Mouse (Mus musculus): Measurements from ENCODE around the gene Skap1. TPM values are rescaled to one million over a fixed set of nuclear protein-coding genes. Genes with fewer than 3 reads are reported as not detected.
"Not testable (repeated sequence)": the region's sequence is repeated elsewhere in the genome, so short reads cannot be mapped to it uniquely, and the experiment has no call there.

The Skap1 gene
- polyA plus RNA-seq, 1 experiment from 2014 or later = 1.1 TPM

DNA sequence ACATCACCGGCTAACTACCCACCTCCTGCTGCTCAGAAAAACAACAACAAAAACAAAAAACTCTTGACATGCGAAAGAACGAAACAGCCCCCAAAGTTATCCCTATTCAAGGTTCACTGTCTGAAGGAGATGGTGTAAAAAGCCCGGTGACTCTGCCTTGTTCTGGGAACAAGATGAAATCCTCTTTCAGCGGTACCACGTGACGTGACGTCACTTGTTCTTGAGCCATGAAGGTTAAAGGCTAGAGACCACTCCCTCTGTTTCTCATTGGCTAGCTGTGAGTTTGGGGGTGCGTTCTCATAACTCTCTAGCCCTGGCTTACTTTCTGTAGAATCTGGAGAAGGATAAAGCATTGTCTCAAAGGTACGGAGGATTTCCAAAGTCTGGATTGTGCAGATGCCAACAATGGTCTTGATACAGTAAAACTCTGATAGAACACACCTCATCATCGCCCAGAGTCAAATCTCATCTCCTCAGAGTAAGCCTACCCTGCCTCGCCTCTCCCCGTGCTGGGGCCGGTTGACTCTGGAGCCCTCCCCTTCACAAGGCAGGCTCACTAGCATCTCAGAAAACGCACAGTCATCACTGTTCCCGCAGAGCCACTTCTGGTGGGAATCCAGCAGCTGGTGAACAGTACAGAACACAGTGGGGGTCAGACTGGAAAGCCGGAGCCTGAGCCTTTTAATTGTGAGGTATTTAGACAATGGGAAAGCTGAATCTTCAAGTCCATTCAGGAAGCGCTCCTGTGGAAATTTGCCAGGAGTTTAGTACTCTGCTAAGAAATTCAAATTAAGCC lies 249.0 kb downstream of the Skap1 start:
- Histone ChIP-seq H3K27me3 (replicated peaks) (no peaks in the 10 kb centered on the region), H3K27ac (no peak overlapping the region), H3K9me3 (no peaks in the 10 kb centered on the region), H3K4me1 (no peaks in the 10 kb centered on the region), H3K4me2 (peak overlapping the region; percentile 21; the same call in 1 of the 2 replicates), H3K9ac (no peak overlapping the region), H3K4me3 (replicated peaks) (no peak overlapping the region), H3K36me3 (no peaks in the 10 kb centered on the region)
- WGBS = 58% methylated on average over 18 of the region's 18 CpGs
- ATAC-seq (ENCODE audit: insufficient read depth, low FRiP score, low read depth) = no peak

GRCm38 (mm10) chr11:96714011-96714410 lies 249.6 kb downstream of the Skap1 start:
- Histone ChIP-seq H3K27me3 (replicated peaks) (no peaks in the 10 kb centered on the region), H3K4me1 (no peaks in the 10 kb centered on the region), H3K4me3 (replicated peaks) (no peak overlapping the region), H3K4me2 (no peak overlapping the region), H3K9me3 (no peaks in the 10 kb centered on the region), H3K27ac (no peak overlapping the region), H3K9ac (no peak overlapping the region), H3K36me3 (no peaks in the 10 kb centered on the region)
- ATAC-seq (ENCODE audit: insufficient read depth, low FRiP score, low read depth) = no peak
- 67% methylated on average over 7 of the region's 7 CpGs for WGBS

DNA sequence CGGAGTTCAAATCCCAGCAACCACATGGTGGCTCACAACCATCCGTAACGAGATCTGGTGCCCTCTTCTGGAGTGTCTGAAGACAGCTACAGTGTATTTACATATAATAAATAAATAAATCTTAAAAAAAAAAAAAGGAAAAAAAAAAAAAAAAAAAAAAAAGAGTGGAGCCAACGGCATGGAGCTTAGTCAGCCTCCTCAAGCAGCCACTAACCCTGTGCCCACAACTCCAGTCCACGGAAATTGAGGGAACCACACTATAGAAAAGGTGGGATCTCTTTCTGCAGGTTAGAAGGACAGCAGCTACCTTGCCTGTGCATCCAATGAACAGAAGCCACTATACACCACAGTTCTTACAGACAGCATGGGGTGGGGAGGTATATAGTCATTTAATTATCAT lies 250.8 kb downstream of the Skap1 start:
- not testable (repeated sequence) for H3K9ac ChIP-seq; H3K4me2 ChIP-seq; H3K27me3 ChIP-seq (replicated peaks); H3K4me3 ChIP-seq (replicated peaks); H3K9me3 ChIP-seq; ATAC-seq (ENCODE audit: insufficient read depth, low FRiP score, low read depth); H3K4me1 ChIP-seq; H3K27ac ChIP-seq; H3K36me3 ChIP-seq
- 78% methylated on average over 5 of the region's 5 CpGs for WGBS

GRCm38 (mm10) chr11:96718609-96719008 lies 254.2 kb downstream of the Skap1 start:
- Histone ChIP-seq H3K36me3 (no peaks in the 10 kb centered on the region), H3K4me3 (replicated peaks) (no peak overlapping the region), H3K4me2 (no peak overlapping the region), H3K27me3 (replicated peaks) (no peaks in the 10 kb centered on the region), H3K27ac (no peak overlapping the region), H3K9ac (no peak overlapping the region), H3K9me3 (no peaks in the 10 kb centered on the region), H3K4me1 (no peaks in the 10 kb centered on the region)
- 53% methylated on average over 7 of the region's 7 CpGs for WGBS
- no peak for ATAC-seq (ENCODE audit: insufficient read depth, low FRiP score, low read depth)

DNA sequence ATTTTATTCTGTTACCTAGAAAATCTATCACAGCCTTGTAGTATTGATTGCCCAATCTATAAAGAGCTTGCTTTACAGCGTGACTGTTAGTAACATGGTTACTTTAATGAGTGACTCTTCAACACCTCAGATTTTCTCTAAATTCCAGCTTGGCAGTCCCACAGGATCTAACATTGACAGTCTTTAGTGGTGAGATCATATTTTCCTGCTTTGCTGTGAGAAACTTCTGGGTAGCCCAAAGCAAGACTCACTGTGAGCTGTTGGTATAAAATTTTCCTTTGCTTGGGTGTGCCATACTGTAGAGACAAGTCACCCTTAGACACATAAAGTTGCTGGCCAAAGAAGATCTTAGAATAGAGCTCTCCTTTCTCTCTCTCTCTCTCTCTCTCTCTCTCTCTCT lies 261.4 kb downstream of the Skap1 start:
- ATAC-seq (ENCODE audit: insufficient read depth, low FRiP score, low read depth) = no peak
- no peak overlapping the region for H3K27ac ChIP-seq
- no peaks in the 10 kb centered on the region for H3K4me1 ChIP-seq
- WGBS = 58% methylated on average over 1 of the region's 1 CpGs
- no peaks in the 10 kb centered on the region for H3K36me3 ChIP-seq
- no peak overlapping the region for H3K4me3 ChIP-seq (replicated peaks)
- H3K9ac ChIP-seq = no peak overlapping the region
- no peak overlapping the region for H3K4me2 ChIP-seq
- H3K27me3 ChIP-seq (replicated peaks) = no peaks in the 10 kb centered on the region
- no peaks in the 10 kb centered on the region for H3K9me3 ChIP-seq

DNA sequence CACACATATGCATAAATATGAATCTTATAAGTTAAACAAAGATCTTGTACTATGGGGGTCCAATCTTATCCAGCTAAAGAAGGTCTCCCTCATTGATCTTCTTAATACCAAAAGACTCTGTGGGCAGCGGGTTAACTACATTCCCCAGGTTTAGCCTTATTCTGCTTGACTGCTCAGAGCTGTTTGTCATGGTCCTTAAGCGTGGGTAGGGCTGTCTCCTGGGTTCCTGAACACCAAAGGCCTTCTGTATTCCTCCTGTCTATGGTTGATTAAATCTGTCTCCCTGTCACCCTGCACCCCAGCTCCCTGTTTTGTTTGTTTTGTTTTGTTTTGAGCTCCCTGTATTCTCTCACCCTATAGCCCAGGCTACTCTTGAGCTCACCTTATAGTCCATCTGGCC lies 264.2 kb downstream of the Skap1 start:
- Histone ChIP-seq H3K4me3 (replicated peaks) (no peak overlapping the region), H3K9me3 (no peaks in the 10 kb centered on the region), H3K27ac (no peak overlapping the region), H3K27me3 (replicated peaks) (no peaks in the 10 kb centered on the region), H3K36me3 (no peaks in the 10 kb centered on the region), H3K4me2 (no peak overlapping the region), H3K4me1 (no peaks in the 10 kb centered on the region), H3K9ac (no peak overlapping the region)
- WGBS = 77% methylated on average over 2 of the region's 2 CpGs
- no peak for ATAC-seq (ENCODE audit: insufficient read depth, low FRiP score, low read depth)

GRCm38 (mm10) chr11:96729462-96729861 lies 265.1 kb downstream of the Skap1 start:
- H3K4me3 ChIP-seq (replicated peaks) = no peak overlapping the region
- no peaks in the 10 kb centered on the region for H3K9me3 ChIP-seq
- 42% methylated on average over 9 of the region's 9 CpGs for WGBS
- H3K27me3 ChIP-seq (replicated peaks) = no peaks in the 10 kb centered on the region
- no peaks in the 10 kb centered on the region for H3K4me1 ChIP-seq
- no peaks in the 10 kb centered on the region for H3K36me3 ChIP-seq
- no peak for ATAC-seq (ENCODE audit: insufficient read depth, low FRiP score, low read depth)
- H3K27ac ChIP-seq = no peak overlapping the region
- H3K4me2 ChIP-seq = no peak overlapping the region
- H3K9ac ChIP-seq = no peak overlapping the region

- no peak overlapping the region for H3K4me3 ChIP-seq (replicated peaks)
- H3K4me2 ChIP-seq = no peak overlapping the region
- WGBS = 63% methylated on average over 5 of the region's 5 CpGs
- H3K27me3 ChIP-seq (replicated peaks) = no peaks in the 10 kb centered on the region
- no peak overlapping the region for H3K9ac ChIP-seq
- no peaks in the 10 kb centered on the region for H3K9me3 ChIP-seq
- ATAC-seq (ENCODE audit: insufficient read depth, low FRiP score, low read depth) = no peak
- no peaks in the 10 kb centered on the region for H3K4me1 ChIP-seq
- H3K27ac ChIP-seq = no peak overlapping the region
- H3K36me3 ChIP-seq = no peaks in the 10 kb centered on the region
These were observed 265.9 kb downstream of the Skap1 start for GRCm38 (mm10) chr11:96730327-96730726.

GRCm38 (mm10) chr11:96732657-96733056 lies 268.3 kb downstream of the Skap1 start:
- WGBS = 39% methylated on average over 4 of the region's 4 CpGs

DNA sequence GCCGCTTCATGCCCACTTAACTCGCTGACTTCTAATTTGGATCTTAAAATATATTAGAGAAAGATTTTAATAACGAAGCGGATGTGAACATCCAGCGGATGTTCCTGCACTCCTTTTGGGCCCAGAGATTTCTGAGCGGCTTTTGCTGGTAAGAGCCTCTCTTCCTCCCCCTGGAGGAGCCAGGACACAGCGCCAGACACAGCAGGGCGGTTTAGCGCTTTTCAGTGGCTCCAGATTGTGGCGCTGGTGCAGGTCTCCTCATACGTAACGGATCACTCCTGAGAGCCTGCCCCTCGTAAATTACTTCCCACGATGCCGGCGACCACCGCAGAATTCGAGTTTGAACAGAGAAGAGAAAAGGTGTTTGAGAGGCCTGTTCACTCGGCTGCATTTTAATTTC lies 271.5 kb downstream of the Skap1 start:
- no peak overlapping the region for H3K27ac ChIP-seq

More at GRCm38 (mm10) chr11:96732657-96733056, 268.3 kb downstream of the Skap1 start:
- Histone ChIP-seq H3K9me3 (no peaks in the 10 kb centered on the region), H3K36me3 (no peaks in the 10 kb centered on the region), H3K27ac (peak overlapping the region; percentile 44; the same call in 1 of the 2 replicates), H3K9ac (no peak overlapping the region), H3K27me3 (replicated peaks) (no peaks in the 10 kb centered on the region), H3K4me3 (replicated peaks) (no peak overlapping the region), H3K4me2 (no peak overlapping the region), H3K4me1 (peaks cover 8% of the 10 kb centered on the region; the same call in 1 of the 2 replicates)
- peak; percentile 70 for ATAC-seq (ENCODE audit: insufficient read depth, low FRiP score, low read depth)

GRCm38 (mm10) chr11:96736361-96736760 lies 272.0 kb downstream of the Skap1 start:
- Histone ChIP-seq H3K27me3 (replicated peaks) (0 out of 2 replicates have a peak, but pooled peaks cover 7% of the 10 kb centered on the region), H3K4me3 (replicated peaks) (no peak overlapping the region; the same call in 1 of the 2 replicates), H3K9me3 (no peaks in the 10 kb centered on the region), H3K27ac (no peak overlapping the region), H3K4me1 (peaks cover 8% of the 10 kb centered on the region; the same call in 1 of the 2 replicates), H3K36me3 (no peaks in the 10 kb centered on the region), H3K4me2 (peak overlapping the region; percentile 45), H3K9ac (no peak overlapping the region)
- ATAC-seq (ENCODE audit: insufficient read depth, low FRiP score, low read depth) = no peak
- 24% methylated on average over 11 of the region's 11 CpGs for WGBS

More for the DNA sequence above, 271.5 kb downstream of the Skap1 start:
- Histone ChIP-seq H3K9me3 (no peaks in the 10 kb centered on the region), H3K4me3 (replicated peaks) (peak overlapping the region; percentile 7; the same call in 1 of the 2 replicates), H3K4me2 (peak overlapping the region; percentile 45), H3K36me3 (no peaks in the 10 kb centered on the region), H3K9ac (no peak overlapping the region), H3K4me1 (peaks cover 8% of the 10 kb centered on the region; the same call in 1 of the 2 replicates), H3K27me3 (replicated peaks) (0 out of 2 replicates have a peak, but pooled peaks cover 2% of the 10 kb centered on the region)
- ATAC-seq (ENCODE audit: insufficient read depth, low FRiP score, low read depth) = peak; percentile 43; the same call in 1 of the 2 replicates
- WGBS = 5% methylated on average over 19 of the region's 19 CpGs

GRCm38 (mm10) chr11:96737673-96738471 lies 273.5 kb downstream of the Skap1 start:
- peaks cover 8% of the 10 kb centered on the region; the same call in 1 of the 2 replicates for H3K4me1 ChIP-seq
- WGBS = 64% methylated on average over 14 of the region's 14 CpGs
- no peaks in the 10 kb centered on the region for H3K9me3 ChIP-seq
- no peak overlapping the region for H3K4me2 ChIP-seq
- no peak overlapping the region for H3K27ac ChIP-seq
- no peak overlapping the region for H3K9ac ChIP-seq
- no peak overlapping the region for H3K4me3 ChIP-seq (replicated peaks)
- 0 out of 2 replicates have a peak, but pooled peaks cover 10% of the 10 kb centered on the region for H3K27me3 ChIP-seq (replicated peaks)
- H3K36me3 ChIP-seq = no peaks in the 10 kb centered on the region
- no peak for ATAC-seq (ENCODE audit: insufficient read depth, low FRiP score, low read depth)

All from stomach, embryonic 15.5 days (tissue).